Comparison of ENCODE assay signal across 42 mouse cellular contexts in the genomic region with DNA sequence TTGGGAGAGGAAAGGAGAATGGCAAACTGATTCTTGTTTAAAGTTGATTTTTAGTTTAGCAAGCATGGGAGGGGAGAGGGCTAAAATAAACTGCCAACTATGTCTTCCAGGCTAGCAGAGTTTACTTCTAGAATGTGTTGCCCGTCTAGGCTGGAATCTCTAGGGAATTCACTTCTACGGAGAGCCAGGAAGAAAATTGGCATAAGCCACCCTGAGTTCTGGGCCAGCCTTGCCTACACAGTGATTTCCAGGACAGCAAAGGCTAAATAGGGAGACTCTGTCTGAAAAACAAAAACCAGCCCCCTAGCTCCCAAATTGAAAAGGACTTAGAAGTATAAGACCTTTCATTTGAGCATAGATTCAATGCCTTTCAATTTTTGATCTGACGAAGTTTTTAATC. TPM values are rescaled to one million over a fixed set of nuclear protein-coding genes. Genes with fewer than 3 reads are reported as not detected.
"Had no signal": no experiment of that assay in that cellular context is flagged by ENCODE, and none has a peak within 500 bp of the region (broad histone marks: within the 10 kb centered on the region; RNA-seq: fewer than 3 reads in every experiment).

No protein-coding gene starts in this region.

- ATAC-seq: hindbrain, embryonic 16.5 days; intestine, embryonic 15.5 days; intestine, postnatal 0 days; liver, embryonic 12.5 days had no signal

- H3K4me2 ChIP-seq: heart, embryonic 11.5 days; heart, embryonic 13.5 days; heart, embryonic 15.5 days; hindbrain, embryonic 12.5 days; hindbrain, embryonic 14.5 days; intestine, embryonic 15.5 days; kidney, embryonic 15.5 days; limb, embryonic 13.5 days; limb, embryonic 15.5 days; liver, embryonic 12.5 days had no signal

- DNase-seq: gastrocnemius, adult 2 months; gastrocnemius, postnatal 10 days; gastrocnemius, postnatal 25 days; heart, adult 2 months; heart, postnatal 14 days; heart, postnatal 36 days; kidney, adult 18-20 months; kidney, adult 8-10 months; kidney, postnatal 14 days; kidney, postnatal 36 days; layer of hippocampus, adult 9-11 months; layer of hippocampus, postnatal 36 days; left cerebral cortex, postnatal 4 days had no signal

- H3K36me3 ChIP-seq: heart, embryonic 13.5 days; heart, embryonic 15.5 days; hindbrain, embryonic 10.5 days; hindbrain, embryonic 12.5 days; intestine, embryonic 15.5 days; kidney, embryonic 15.5 days; limb, embryonic 13.5 days; limb, embryonic 15.5 days; liver, embryonic 12.5 days had no signal

- H3K4me3 ChIP-seq: gastrocnemius, adult 2 months; heart, adult 2 months; heart, embryonic 13.5 days; heart, embryonic 15.5 days; hindbrain, embryonic 10.5 days; hindbrain, embryonic 12.5 days; intestine, embryonic 15.5 days; kidney, embryonic 15.5 days; limb, embryonic 13.5 days; limb, embryonic 15.5 days; liver, embryonic 12.5 days had no signal

- H3K9ac ChIP-seq: heart, embryonic 13.5 days; heart, embryonic 15.5 days; hindbrain, embryonic 12.5 days; hindbrain, embryonic 14.5 days; intestine, embryonic 15.5 days; kidney, embryonic 15.5 days; limb, embryonic 13.5 days; limb, embryonic 15.5 days; liver, embryonic 12.5 days; liver, embryonic 14.5 days had no signal

- H3K4me1 ChIP-seq: hindbrain, embryonic 12.5 days; intestine, embryonic 15.5 days had no signal

- H3K9me3 ChIP-seq: heart, embryonic 13.5 days; heart, embryonic 15.5 days; hindbrain, embryonic 10.5 days; hindbrain, embryonic 12.5 days; intestine, embryonic 15.5 days; kidney, embryonic 15.5 days; limb, embryonic 13.5 days; limb, embryonic 15.5 days; liver, embryonic 12.5 days had no signal

- H3K27me3 ChIP-seq: heart, embryonic 13.5 days; heart, embryonic 15.5 days; hindbrain, embryonic 12.5 days; intestine, embryonic 15.5 days; kidney, embryonic 15.5 days; limb, embryonic 13.5 days; limb, embryonic 15.5 days; liver, embryonic 12.5 days had no signal

- H3K27ac ChIP-seq: gastrocnemius, adult 2 months; heart, adult 2 months; heart, embryonic 13.5 days; heart, embryonic 15.5 days; hindbrain, embryonic 10.5 days; hindbrain, embryonic 12.5 days; hindbrain, embryonic 14.5 days; intestine, embryonic 15.5 days; kidney, embryonic 15.5 days; kidney, postnatal 0 days; limb, embryonic 13.5 days; liver, embryonic 12.5 days; liver, embryonic 14.5 days had no signal

RNA-seq across cellular contexts. Expression of a gene that starts 20.5 kb away (rescaled TPM):
- total RNA-seq: gastrocnemius, adult 2 months; gastrocnemius, postnatal 10 days; gastrocnemius, postnatal 25 days; heart, adult 2 months; heart, postnatal 14 days; heart, postnatal 36 days; layer of hippocampus, adult 18-20 months; layer of hippocampus, adult 8-10 months; layer of hippocampus, postnatal 14 days; left cerebral cortex, adult 18-20 months; left cerebral cortex, adult 8-10 months; left cerebral cortex, postnatal 10 days; left cerebral cortex, postnatal 25 days; left cerebral cortex, postnatal 4 days had no signal
- polyA plus RNA-seq: heart, embryonic 11.5 days; heart, embryonic 13.5 days; heart, embryonic 15.5 days; heart, postnatal 0 days; hindbrain, embryonic 10.5 days; hindbrain, embryonic 12.5 days; hindbrain, embryonic 14.5 days; hindbrain, embryonic 16.5 days; inflammation-experienced regulatory T-cells, adult 6 months; intestine, embryonic 15.5 days; intestine, postnatal 0 days; kidney, embryonic 15.5 days; kidney, postnatal 0 days; limb, embryonic 11.5 days; limb, embryonic 13.5 days; limb, embryonic 15.5 days; liver, embryonic 12.5 days; liver, embryonic 14.5 days had no signal

RNA-seq across cellular contexts. Expression of a gene that starts 25.7 kb away (rescaled TPM):
- total RNA-seq: gastrocnemius, adult 2 months; gastrocnemius, postnatal 10 days; gastrocnemius, postnatal 25 days; gastrocnemius, postnatal 4 days; granulocyte monocyte progenitor cell, adult 5-6 weeks; layer of hippocampus, adult 18-20 months; layer of hippocampus, postnatal 36 days; left cerebral cortex, adult 18-20 months; left cerebral cortex, adult 8-10 months; left cerebral cortex, postnatal 10 days; left cerebral cortex, postnatal 25 days had no signal
- polyA plus RNA-seq: heart, adult 2 months; heart, embryonic 11.5 days; heart, embryonic 13.5 days; heart, embryonic 15.5 days; heart, postnatal 0 days; hindbrain, embryonic 10.5 days; hindbrain, embryonic 12.5 days; hindbrain, embryonic 14.5 days; hindbrain, embryonic 16.5 days; inflammation-experienced regulatory T-cells, adult 6 months; intestine, embryonic 15.5 days; intestine, postnatal 0 days; kidney, embryonic 15.5 days; kidney, postnatal 0 days; large intestine, adult 2 months; limb, embryonic 11.5 days; limb, embryonic 13.5 days; limb, embryonic 15.5 days; liver, adult 2 months; liver, embryonic 12.5 days; liver, embryonic 14.5 days had no signal

RNA-seq across cellular contexts. Expression of a gene that starts 54.8 kb away (rescaled TPM):
- total RNA-seq: gastrocnemius, postnatal 10 days; gastrocnemius, postnatal 25 days; granulocyte monocyte progenitor cell, adult 5-6 weeks; heart, adult 2 months; heart, postnatal 14 days; layer of hippocampus, adult 18-20 months; layer of hippocampus, adult 8-10 months; layer of hippocampus, postnatal 14 days; layer of hippocampus, postnatal 36 days; left cerebral cortex, adult 18-20 months; left cerebral cortex, adult 8-10 months; left cerebral cortex, postnatal 10 days; left cerebral cortex, postnatal 4 days had no signal
- polyA plus RNA-seq: heart, adult 2 months; heart, embryonic 11.5 days; heart, embryonic 13.5 days; heart, embryonic 15.5 days; heart, postnatal 0 days; hindbrain, embryonic 10.5 days; hindbrain, embryonic 12.5 days; hindbrain, embryonic 14.5 days; hindbrain, embryonic 16.5 days; inflammation-experienced regulatory T-cells, adult 6 months; intestine, embryonic 15.5 days; intestine, postnatal 0 days; kidney, embryonic 15.5 days; kidney, postnatal 0 days; large intestine, adult 2 months; limb, embryonic 11.5 days; limb, embryonic 13.5 days; limb, embryonic 15.5 days; liver, adult 2 months; liver, embryonic 12.5 days; liver, embryonic 14.5 days had no signal
